Mouse (Mus musculus): Measurements from ENCODE around the gene Snx8.

GRCm38 (mm10) chr5:140364415-140364814, 24.6 kb downstream of the Snx8 start:
- TF ChIP-seq CTCF (IDR thresholded peaks at IDR 0.05; ENCODE audit: low read depth, low read length), result no peak
- TF ChIP-seq POLR2A (IDR thresholded peaks at IDR 0.05; ENCODE audit: borderline replicate concordance, low read depth, low read length), result no peak

Measured in bone marrow macrophage, adult 2 months (primary cell).